Mouse (Mus musculus) midbrain, postnatal 0 days (tissue): ENCODE data around the gene Mymx. TPM values are rescaled to one million over a fixed set of nuclear protein-coding genes. Genes with fewer than 3 reads are reported as not detected.

Experiments
- ATAC-seq: fragments of 200-750 bp; cut with Nextera tagmentation; 2 replicates; pipeline ENCODE4 v1.8.0; 2017; ENCODE audit warnings: moderate number of reproducible peaks, mild to moderate bottlenecking, moderate TSS enrichment, moderate library complexity; ENCODE audit not compliant: low FRiP score
- DNase-seq: peaks from one replicate; pipeline ENCODE4 v3.0.0-alpha.2; 2015; ENCODE audit warnings: low spot score
- H3K27ac ChIP-seq: fragments of 300-500 bp; sonication (generic); 2 replicates; pipeline ENCODE4 v1.5.1; 2014; ENCODE audit warnings: low read depth, mild to moderate bottlenecking, low read length, mixed read lengths
- H3K27me3 ChIP-seq: fragments of 300-500 bp; sonication (generic); 2 replicates; pipeline ENCODE4 v1.6.1; 2014; ENCODE audit warnings: low read length, control low read depth, mixed read lengths; ENCODE audit not compliant: insufficient read depth
- H3K36me3 ChIP-seq: fragments of 300-500 bp; sonication (generic); 2 replicates; pipeline ENCODE4 v1.6.1; 2014; ENCODE audit warnings: low read length, control low read depth, mixed read lengths; ENCODE audit not compliant: insufficient read depth
- H3K4me1 ChIP-seq: fragments of 300-500 bp; sonication (generic); 2 replicates; pipeline ENCODE4 v1.6.1; 2014; ENCODE audit warnings: mild to moderate bottlenecking, control low read depth, antibody characterized with exemption, low read length, mixed read lengths; ENCODE audit not compliant: insufficient read depth
- H3K4me2 ChIP-seq: fragments of 300-500 bp; sonication (generic); 2 replicates; pipeline ENCODE4 v1.6.1; 2014; ENCODE audit warnings: low read depth, mild to moderate bottlenecking, low read length, mixed read lengths; ENCODE audit not compliant: poor library complexity, severe bottlenecking
- H3K4me3 ChIP-seq: fragments of 300-500 bp; sonication (generic); 2 replicates; pipeline ENCODE4 v1.5.1; 2014; ENCODE audit warnings: low read depth, mild to moderate bottlenecking, low read length, moderate library complexity
- H3K9ac ChIP-seq: fragments of 300-500 bp; sonication (generic); replicated peaks from 2 replicates; pipeline ENCODE4 v1.6.1; 2014; ENCODE audit warnings: mild to moderate bottlenecking, low read length, moderate library complexity, mixed read lengths; ENCODE audit not compliant: poor library complexity, severe bottlenecking
- H3K9me3 ChIP-seq: fragments of 300-500 bp; sonication (generic); 2 replicates; pipeline ENCODE4 v1.6.1; 2016; ENCODE audit warnings: low read length, control low read depth
- CTCF ChIP-seq: IDR thresholded peaks from 2 replicates; pipeline ENCODE4 v1.5.1; 2016; ENCODE audit warnings: antibody characterized with exemption, mild to moderate bottlenecking
- WGBS: fragments of 180-500 bp; shearing (Covaris S2); extraction: QIAGEN DNeasy Blood & Tissue Kit; methylation state at CpG from one replicate; pipeline ENCODE4 v1.1.7; 2014; 5-methylcytosine and 5-hydroxymethylcytosine counted together
- polyA plus RNA-seq: library from polyadenylated mRNA; unstranded; fragments of >200 nt; fragmentation: Nextera tagmentation; extraction: Ambion mirVana; gene quantifications from 2 replicates; pipeline ENCODE4 v1.2.1, GENCODE M21; 2015
- total RNA-seq: library from RNA; depleted of rRNA; stranded (reverse); fragments of >200 nt; gene quantifications from 2 replicates; pipeline ENCODE4 v1.2.3, GENCODE M21; 2014

Gene Mymx
- total and polyA plus RNA-seq, 2 experiments from 2014 or later: not detected

DNA sequence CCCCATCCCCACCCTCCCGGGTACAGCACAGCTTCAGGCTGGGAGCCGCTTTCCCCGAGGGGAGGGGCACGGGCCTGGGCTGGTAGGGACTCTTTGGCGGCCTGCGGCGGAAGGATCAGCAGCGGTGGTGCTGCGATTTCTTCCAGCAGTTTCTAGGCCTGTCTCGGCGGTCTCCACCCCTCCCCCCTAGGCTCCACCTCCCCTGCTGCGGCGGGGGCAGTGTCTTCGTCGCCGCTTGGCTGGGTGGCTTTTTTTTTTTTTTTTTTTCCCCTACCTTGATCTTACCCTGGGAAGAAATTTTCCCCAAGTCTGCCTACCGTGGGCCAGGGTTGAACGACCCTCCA, 28.1 kb downstream of the Mymx start:
- DNase-seq (peak; percentile 97), ATAC-seq (peak; percentile 74)
- 0% methylated on average over 18 of the region's 18 CpGs for WGBS
- Histone ChIP-seq H3K4me3 (peak overlapping the region; percentile 100), H3K9ac (peak overlapping the region; percentile 99), H3K4me2 (peak overlapping the region; percentile 72), H3K9me3 (no peaks in the 10 kb centered on the region), H3K36me3 (peaks cover 27% of the 10 kb centered on the region), H3K4me1 (peaks cover 7% of the 10 kb centered on the region), H3K27me3 (no peaks in the 10 kb centered on the region), H3K27ac (peak overlapping the region; percentile 97)
- TF ChIP-seq CTCF: no peak

DNA sequence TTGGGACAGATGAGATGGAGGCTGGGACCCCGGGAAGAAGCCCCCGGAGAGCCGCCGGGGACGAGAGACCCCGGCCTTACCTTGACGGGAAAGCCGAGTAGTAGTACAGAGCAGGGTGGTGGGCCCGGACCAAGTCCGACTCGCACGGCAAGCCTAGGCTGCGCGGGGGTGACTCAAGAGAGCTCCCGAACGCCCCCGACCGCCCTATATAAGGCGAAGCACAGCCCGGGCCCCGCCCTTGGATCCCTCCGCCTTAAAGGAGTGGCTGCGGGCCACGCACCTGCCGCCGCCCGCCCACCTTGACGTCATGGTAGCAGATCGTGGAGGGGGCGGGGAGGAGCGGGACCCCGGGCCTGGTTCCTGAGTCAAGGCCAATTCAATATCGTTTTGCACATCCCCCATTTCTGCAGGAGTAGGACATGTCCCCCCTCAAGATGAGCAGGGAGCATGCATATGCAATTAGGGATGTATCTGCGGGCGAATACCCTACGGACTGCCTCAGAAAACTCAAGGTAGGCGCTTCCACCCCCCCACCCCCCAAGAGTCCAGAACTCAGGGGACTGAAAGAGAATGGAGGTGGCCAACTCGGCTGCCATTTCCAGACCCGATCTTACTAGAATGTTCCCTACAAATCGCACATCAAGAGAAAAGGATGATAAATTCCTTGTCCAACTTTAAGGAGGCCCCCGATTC, 28.7 kb downstream of the Mymx start, which contains the start of gene Hsp90ab1:
Gene Hsp90ab1 (minus strand): TSS at position 185 of the 693 bp plus-strand sequence.
- H3K4me1 ChIP-seq: peaks cover 7% of the 10 kb centered on the region
- peak; percentile 87 for ATAC-seq
- peak within 1 kb of the TSS; percentile 100 for H3K4me3 ChIP-seq
- DNase-seq: peak; percentile 98
- no peaks in the 10 kb centered on the region for H3K9me3 ChIP-seq
- peak within 1 kb of the TSS; percentile 72 for H3K4me2 ChIP-seq
- H3K9ac ChIP-seq: peak within 1 kb of the TSS; percentile 99
- 0% methylated on average over 39 of the region's 41 CpGs for WGBS
- peak within 1 kb of the TSS; percentile 97 for H3K27ac ChIP-seq
- H3K27me3 ChIP-seq: no peaks in the 10 kb centered on the region
- H3K36me3 ChIP-seq: peaks cover 32% of the 10 kb centered on the region
- TF ChIP-seq CTCF: no peak

DNA sequence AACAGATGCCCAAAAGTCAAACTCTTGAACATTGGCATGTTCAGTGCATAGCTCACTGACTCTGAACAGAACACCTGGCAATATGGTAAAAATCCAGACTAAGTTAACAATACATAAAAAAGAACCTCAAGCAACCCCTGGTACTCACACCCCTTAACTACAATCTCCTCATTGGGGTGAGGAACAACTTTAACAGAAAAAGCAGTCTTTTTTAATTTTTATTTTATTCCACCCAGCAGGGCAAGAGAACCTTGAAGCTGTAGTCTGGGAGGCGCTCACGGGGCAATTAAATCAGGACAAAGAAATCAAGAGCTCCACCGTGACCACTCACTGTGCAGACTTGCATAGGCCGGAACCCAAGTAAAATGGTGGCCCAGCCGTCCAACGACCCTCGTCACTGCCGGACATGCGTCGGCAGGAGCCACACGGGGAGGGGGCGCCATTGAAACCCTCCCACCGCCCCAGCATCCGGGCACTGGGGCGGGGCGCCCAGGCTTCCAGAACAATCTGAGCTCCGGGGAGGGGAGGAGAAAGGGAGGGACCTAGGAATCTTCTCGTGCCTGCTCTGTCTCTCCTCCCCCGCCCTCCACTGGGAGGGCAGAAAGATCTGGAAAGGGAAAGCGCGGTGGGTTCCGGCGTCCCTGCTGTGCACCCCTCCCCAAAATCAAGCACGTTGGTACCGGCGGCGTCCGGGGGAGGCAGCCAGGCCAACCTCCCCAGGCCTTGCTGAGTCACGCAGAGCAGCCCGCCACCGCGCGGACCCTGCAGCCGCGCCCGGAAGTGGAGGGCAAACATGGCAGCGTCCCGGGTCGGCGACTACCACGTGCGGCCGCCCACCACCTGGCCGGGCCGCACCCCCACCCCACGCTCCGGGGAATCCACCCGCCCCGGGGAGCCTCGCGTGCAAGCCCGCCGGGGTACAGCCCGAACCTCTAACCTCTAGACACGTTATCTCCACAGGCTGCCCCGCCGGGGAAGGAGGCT, 29.5 kb downstream of the Mymx start:
- peak; percentile 60 for ATAC-seq
- TF ChIP-seq CTCF: no peak

DNA sequence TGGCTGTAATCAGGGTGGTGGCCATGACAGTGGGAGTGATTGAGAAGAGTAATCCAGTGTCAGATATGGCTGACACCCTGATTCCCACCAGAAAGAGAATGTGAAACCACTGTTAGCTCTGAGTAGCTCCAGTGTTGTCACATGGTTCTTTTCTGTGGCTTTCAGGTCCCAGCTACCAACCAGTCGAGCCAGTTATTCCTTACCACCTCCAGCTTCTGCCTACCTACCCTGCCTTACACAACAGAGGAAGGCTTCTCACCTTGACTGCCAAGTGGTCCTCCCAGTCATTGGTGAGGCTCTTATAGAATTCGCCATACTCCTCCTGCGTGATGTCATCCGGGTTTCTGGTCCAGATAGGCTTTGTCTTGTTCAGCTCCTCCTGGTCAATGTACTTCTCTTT, 31.9 kb downstream of the Mymx start:
- DNase-seq (no peak), ATAC-seq (no peak)
- 84% methylated on average over 4 of the region's 4 CpGs for WGBS
- Histone ChIP-seq H3K36me3 (peaks cover 56% of the 10 kb centered on the region), H3K9me3 (no peaks in the 10 kb centered on the region), H3K27me3 (no peaks in the 10 kb centered on the region), H3K9ac (no peak overlapping the region; the same call in 1 of the 2 replicates), H3K4me1 (peaks cover 3% of the 10 kb centered on the region), H3K4me3 (no peak overlapping the region), H3K4me2 (no peak overlapping the region), H3K27ac (no peak overlapping the region)
- TF ChIP-seq CTCF: no peak

More for the DNA sequence above, 29.5 kb downstream of the Mymx start:
- peak overlapping the region; percentile 99 for H3K9ac ChIP-seq
- peak overlapping the region; percentile 72 for H3K4me2 ChIP-seq
- H3K27ac ChIP-seq: peak overlapping the region; percentile 97
- no peaks in the 10 kb centered on the region for H3K9me3 ChIP-seq
- no peaks in the 10 kb centered on the region for H3K27me3 ChIP-seq
- H3K4me3 ChIP-seq: peak overlapping the region; percentile 100
- peaks cover 40% of the 10 kb centered on the region for H3K36me3 ChIP-seq
- peaks cover 7% of the 10 kb centered on the region for H3K4me1 ChIP-seq
- WGBS: under 1% methylated on average over 51 of the region's 57 CpGs
- peak; percentile 95 for DNase-seq

DNA sequence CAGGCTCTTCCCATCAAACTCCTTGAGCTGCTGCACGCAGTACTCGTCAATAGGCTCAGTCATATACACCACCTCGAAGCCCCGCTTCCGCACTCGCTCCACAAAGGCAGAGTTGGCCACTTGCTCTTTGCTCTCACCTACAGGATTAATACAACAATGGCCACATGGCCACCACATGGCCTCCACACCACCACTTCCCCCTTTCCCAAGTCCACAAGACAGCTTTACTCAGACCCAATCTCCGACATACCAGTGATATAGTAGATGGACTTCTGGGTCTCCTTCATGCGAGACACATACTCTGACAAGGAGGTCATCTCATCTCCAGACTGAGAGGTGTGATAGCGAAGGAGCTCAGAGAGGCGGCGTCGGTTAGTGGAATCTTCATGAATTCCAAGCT, 32.9 kb downstream of the Mymx start:
- no peak for ATAC-seq
- Histone ChIP-seq H3K9me3 (no peaks in the 10 kb centered on the region), H3K4me3 (no peak overlapping the region), H3K9ac (no peak overlapping the region), H3K36me3 (peaks cover 56% of the 10 kb centered on the region), H3K27me3 (no peaks in the 10 kb centered on the region), H3K4me2 (no peak overlapping the region), H3K27ac (no peak overlapping the region), H3K4me1 (0 out of 2 replicates have a peak, but pooled peaks cover 6% of the 10 kb centered on the region)
- no peak for TF ChIP-seq CTCF
- DNase-seq: no peak
- 88% methylated on average over 12 of the region's 12 CpGs for WGBS
